ENCODE assay signal across 22 mouse cellular contexts in genomic region chr7:143386632-143387031, GRCm38 (mm10).
DNase-seq lines count a peak whose midpoint lies in the region; ATAC-seq lines count a peak whose summit lies in the region.
"Had no signal": no experiment of that assay in that cellular context is flagged by ENCODE, and none has a peak within 500 bp of the region (broad histone marks: within the 10 kb centered on the region; RNA-seq: fewer than 3 reads in every experiment).

No protein-coding gene starts in this region.

- no peaks in the 10 kb centered on the region for H3K27me3 ChIP-seq in heart, embryonic 13.5 days (replicated peaks)
- no peaks in the 10 kb centered on the region for H3K27me3 ChIP-seq in hindbrain, embryonic 12.5 days
- H3K27me3 ChIP-seq in hindbrain, embryonic 14.5 days (ENCODE audit: control insufficient read depth, insufficient read depth, low read length): no peaks in the 10 kb centered on the region
- H3K27me3 ChIP-seq: embryonic facial prominence, embryonic 15.5 days; limb, embryonic 13.5 days; liver, embryonic 13.5 days; stomach, embryonic 15.5 days had no signal

- no peak overlapping the region for H3K4me2 ChIP-seq in heart, embryonic 13.5 days
- no peak overlapping the region for H3K4me2 ChIP-seq in hindbrain, embryonic 12.5 days (replicated peaks)
- no peak overlapping the region for H3K4me2 ChIP-seq in hindbrain, embryonic 14.5 days (replicated peaks)
- H3K4me2 ChIP-seq: embryonic facial prominence, embryonic 15.5 days; limb, embryonic 13.5 days; liver, embryonic 13.5 days; lung, embryonic 14.5 days; stomach, embryonic 15.5 days had no signal

- H3K9me3 ChIP-seq in heart, embryonic 13.5 days: no peaks in the 10 kb centered on the region
- no peaks in the 10 kb centered on the region for H3K9me3 ChIP-seq in hindbrain, embryonic 12.5 days (replicated peaks)
- no peaks in the 10 kb centered on the region for H3K9me3 ChIP-seq in hindbrain, embryonic 14.5 days (ENCODE audit: control insufficient read depth, low read length)
- H3K9me3 ChIP-seq: embryonic facial prominence, embryonic 15.5 days; limb, embryonic 13.5 days; liver, embryonic 13.5 days; stomach, embryonic 15.5 days had no signal

- no peak overlapping the region for H3K4me3 ChIP-seq in heart, embryonic 13.5 days
- H3K4me3 ChIP-seq in hindbrain, embryonic 12.5 days: no peak overlapping the region
- no peak overlapping the region for H3K4me3 ChIP-seq in hindbrain, embryonic 14.5 days (replicated peaks; ENCODE audit: low read length)
- H3K4me3 ChIP-seq: embryonic facial prominence, embryonic 15.5 days; gastrocnemius, adult 2 months; limb, embryonic 13.5 days; liver, embryonic 13.5 days; stomach, embryonic 15.5 days had no signal

- peak; percentile 34 to 46 for DNase-seq in cerebellum, postnatal 10 days
- DNase-seq in cerebellum, adult 18-20 months: no peak
- DNase-seq in heart, adult 18-20 months: no peak
- no peak for DNase-seq in hindbrain, embryonic 14.5 days (ENCODE audit: low spot score)
- DNase-seq in mesoderm, embryonic 11.5 days (ENCODE audit: low read depth, low spot score): peak; percentile 49
- no peak for DNase-seq in natural killer cell, adult 2 months (ENCODE audit: low spot score in 2 of 2)
- DNase-seq: adrenal gland, adult 2 months; cerebellum, adult 9-10 months; gastrocnemius, adult 2 months; kidney, adult 2 months; kidney, postnatal 10 days; liver, embryonic 13.5 days; lung, embryonic 14.5 days; lung, postnatal 36 days; right cerebral cortex, postnatal 25 days; thymus, adult 18-20 months; thymus, postnatal 4 days had no signal

- H3K36me3 ChIP-seq in heart, embryonic 13.5 days: no peaks in the 10 kb centered on the region
- H3K36me3 ChIP-seq in hindbrain, embryonic 12.5 days: no peaks in the 10 kb centered on the region
- H3K36me3 ChIP-seq in hindbrain, embryonic 14.5 days (replicated peaks; ENCODE audit: control insufficient read depth, insufficient read depth): no peaks in the 10 kb centered on the region
- H3K36me3 ChIP-seq: embryonic facial prominence, embryonic 15.5 days; limb, embryonic 13.5 days; liver, embryonic 13.5 days; stomach, embryonic 15.5 days had no signal

- WGBS in heart, embryonic 13.5 days: 15% methylated on average over 1 of the region's 1 CpGs
- WGBS in hindbrain, embryonic 12.5 days: 5% methylated on average over 1 of the region's 1 CpGs
- WGBS in hindbrain, embryonic 14.5 days: 7% methylated on average over 1 of the region's 1 CpGs

- peak overlapping the region; percentile 78 for H3K27ac ChIP-seq in heart, embryonic 13.5 days (replicated peaks)
- peak overlapping the region; percentile 40; the same call in 1 of the 2 replicates for H3K27ac ChIP-seq in hindbrain, embryonic 12.5 days
- H3K27ac ChIP-seq in hindbrain, embryonic 14.5 days: no peak overlapping the region
- H3K27ac ChIP-seq: embryonic facial prominence, embryonic 15.5 days; gastrocnemius, adult 2 months; limb, embryonic 13.5 days; liver, embryonic 13.5 days; stomach, embryonic 15.5 days had no signal

- ATAC-seq in heart, embryonic 13.5 days (ENCODE audit: extremely low read depth, insufficient number of reproducible peaks, low FRiP score, low TSS enrichment): no peak
- no peak for ATAC-seq in hindbrain, embryonic 12.5 days (ENCODE audit: low FRiP score)
- ATAC-seq in hindbrain, embryonic 14.5 days (ENCODE audit: low FRiP score): no peak

- peaks cover 72% of the 10 kb centered on the region for H3K4me1 ChIP-seq in heart, embryonic 13.5 days
- H3K4me1 ChIP-seq in hindbrain, embryonic 12.5 days: peaks cover 37% of the 10 kb centered on the region
- peaks cover 24% of the 10 kb centered on the region for H3K4me1 ChIP-seq in hindbrain, embryonic 14.5 days (replicated peaks; ENCODE audit: control insufficient read depth, insufficient read depth, low read length)
- H3K4me1 ChIP-seq: liver, embryonic 13.5 days had no signal

- H3K9ac ChIP-seq in heart, embryonic 13.5 days: no peak overlapping the region
- H3K9ac ChIP-seq in hindbrain, embryonic 12.5 days: no peak overlapping the region
- no peak overlapping the region for H3K9ac ChIP-seq in hindbrain, embryonic 14.5 days
- H3K9ac ChIP-seq: embryonic facial prominence, embryonic 15.5 days; limb, embryonic 13.5 days; liver, embryonic 13.5 days; lung, embryonic 14.5 days; stomach, embryonic 15.5 days had no signal

Comparison
In these comparisons a context has a peak if more than half of its experiments do, and no peak if none do; other contexts are left out.
1. DNase-seq: peak in cerebellum, postnatal 10 days (2 of 2) and mesoderm, embryonic 11.5 days (single experiment); none in cerebellum, adult 18-20 months (0 of 2), heart, adult 18-20 months (0 of 2), hindbrain, embryonic 14.5 days (single experiment) and natural killer cell, adult 2 months (0 of 2).